Mouse (Mus musculus): Measurements from ENCODE around the gene Lmna.

Gene Lmna

DNA sequence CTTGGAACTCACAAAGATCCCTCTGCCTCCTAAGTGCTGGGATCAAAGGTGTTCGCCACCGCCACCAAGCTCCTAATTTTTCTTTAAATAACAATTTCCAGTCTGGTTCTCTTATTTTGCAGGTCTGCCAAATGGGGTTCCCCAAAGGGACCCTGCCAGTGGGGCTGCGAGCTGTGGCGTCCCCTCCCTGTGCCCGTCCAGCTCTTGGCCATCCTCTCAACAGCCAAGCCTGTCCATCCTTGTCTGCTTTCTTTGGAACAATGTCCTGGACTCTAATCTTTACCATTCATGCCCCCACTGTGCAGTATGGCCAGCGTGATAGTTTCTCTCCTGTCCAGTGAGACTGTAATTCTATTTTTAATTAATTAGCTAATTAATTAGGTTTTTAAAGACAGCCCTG is 11.4 kb upstream of the Lmna start:
- DNase-seq (ENCODE audit: low spot score in 2 of 2): no peak

GRCm38 (mm10) chr3:88520078-88520477 is 10.3 kb upstream of the Lmna start:
- DNase-seq (ENCODE audit: low spot score in 2 of 2): no peak

- DNase-seq (ENCODE audit: low spot score in 2 of 2): no peak
Measured at GRCm38 (mm10) chr3:88518411-88518810, 8.7 kb upstream of the Lmna start.

- no peak for DNase-seq (ENCODE audit: low spot score in 2 of 2)
Measured at GRCm38 (mm10) chr3:88516407-88516806, 6.7 kb upstream of the Lmna start.

GRCm38 (mm10) chr3:88515095-88515386 is 5.3 kb upstream of the Lmna start:
- no peak for DNase-seq (ENCODE audit: low spot score in 2 of 2)

DNA sequence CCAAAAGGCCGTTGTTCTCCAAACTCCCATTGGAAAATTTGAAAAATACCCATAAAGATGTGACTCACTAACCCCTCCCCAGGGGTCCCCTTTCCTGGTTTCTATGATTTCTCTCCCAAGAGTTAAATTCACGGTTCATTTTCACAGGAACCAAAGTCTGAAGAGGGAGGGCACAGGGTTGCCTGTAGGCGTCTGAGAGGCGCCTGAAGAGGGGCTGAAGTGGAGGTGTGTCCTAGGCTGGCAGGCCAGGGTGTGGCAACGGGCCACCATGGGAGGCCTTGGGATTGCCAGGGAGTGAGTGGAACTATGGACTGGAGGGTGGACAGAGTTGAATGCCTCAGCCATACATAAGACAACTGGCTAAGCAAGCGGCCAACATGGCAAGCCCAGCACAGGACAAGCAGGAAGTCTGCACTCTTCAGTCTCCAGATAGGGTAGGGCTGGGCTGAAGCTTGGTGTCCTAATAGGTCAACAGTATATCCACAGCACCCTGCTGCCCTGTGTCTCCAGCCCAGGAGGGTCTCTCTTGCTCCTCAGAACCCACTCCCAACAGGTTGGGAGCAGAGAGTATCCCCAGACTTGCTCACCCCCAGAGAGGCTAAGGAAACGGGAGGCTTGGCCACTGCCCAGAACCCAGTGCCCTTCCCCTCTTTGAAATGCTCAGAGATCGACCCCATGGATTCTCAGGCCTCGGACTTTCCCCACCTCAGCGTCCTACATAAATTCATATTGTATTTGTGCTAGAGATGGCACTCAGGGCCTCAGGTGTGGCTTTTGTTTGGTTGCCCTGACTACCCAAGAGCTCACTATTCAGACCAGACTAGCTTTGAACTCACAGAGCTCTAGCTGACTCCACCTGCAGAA is 4.7 kb upstream of the Lmna start:
- no peak for DNase-seq (ENCODE audit: low spot score in 2 of 2)

DNA sequence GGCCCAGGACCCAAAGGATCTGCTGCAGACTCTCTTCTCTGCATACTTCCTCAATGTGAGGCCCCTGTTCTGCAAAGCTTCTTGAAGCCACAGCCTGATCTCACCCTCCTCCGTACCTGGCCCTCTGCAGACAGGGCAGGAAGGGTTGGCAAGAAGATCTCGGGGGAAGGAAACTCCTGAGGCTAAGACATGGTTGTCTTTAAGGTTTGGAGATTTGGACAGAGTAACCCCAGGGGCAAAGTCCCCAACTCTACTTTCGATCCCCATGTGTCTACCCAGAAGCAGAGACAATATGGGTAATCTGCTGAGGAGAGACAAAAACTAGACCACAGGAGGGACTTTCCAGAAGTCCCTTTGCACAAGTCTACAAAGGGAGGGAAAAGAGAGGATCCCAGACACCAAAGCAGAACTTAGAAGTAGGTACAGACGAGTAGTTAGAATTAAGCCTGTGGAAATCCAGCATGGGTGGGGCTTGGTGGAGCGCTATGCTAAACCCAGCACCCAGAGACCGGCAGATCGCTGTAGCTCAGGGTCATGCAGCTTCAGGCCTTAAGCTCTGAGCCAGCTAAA is 3.9 kb upstream of the Lmna start:
- DNase-seq (ENCODE audit: low spot score in 2 of 2): no peak

DNA sequence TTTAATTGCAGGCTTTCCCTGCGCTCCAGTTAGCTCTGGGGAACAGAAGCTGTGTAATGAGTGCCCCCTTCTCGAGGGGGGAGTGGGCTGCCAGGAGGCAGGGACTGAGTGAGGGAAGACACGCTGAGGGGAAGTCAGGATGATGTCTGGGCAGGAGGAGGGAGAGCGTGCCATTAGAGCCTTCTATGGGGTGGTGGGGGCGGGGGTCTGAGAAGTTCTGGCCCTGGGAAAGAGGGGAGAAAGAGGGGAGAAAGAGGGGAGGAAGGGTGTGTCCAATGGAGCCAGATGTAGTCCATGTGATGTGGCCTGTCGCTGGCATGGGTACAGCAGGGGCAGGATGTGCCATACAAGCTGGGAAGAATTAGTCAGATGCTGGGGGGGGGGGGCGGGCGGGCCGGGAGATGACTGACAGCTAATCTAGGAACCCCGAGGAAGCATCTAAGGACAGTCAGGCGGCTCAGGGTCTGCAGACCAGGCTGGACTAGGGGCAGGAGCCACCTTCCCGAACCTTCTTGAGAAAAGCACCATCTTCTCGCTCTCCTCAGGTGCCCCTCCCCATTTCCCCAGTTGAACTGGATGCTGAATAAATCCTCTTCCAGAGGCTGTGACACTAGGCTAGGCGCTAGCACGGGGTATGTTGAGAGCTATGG is 3.3 kb upstream of the Lmna start:
- DNase-seq (ENCODE audit: low spot score in 2 of 2): no peak

GRCm38 (mm10) chr3:88512141-88512895 is 2.6 kb upstream of the Lmna start:
- DNase-seq (ENCODE audit: low spot score in 2 of 2): no peak

DNA sequence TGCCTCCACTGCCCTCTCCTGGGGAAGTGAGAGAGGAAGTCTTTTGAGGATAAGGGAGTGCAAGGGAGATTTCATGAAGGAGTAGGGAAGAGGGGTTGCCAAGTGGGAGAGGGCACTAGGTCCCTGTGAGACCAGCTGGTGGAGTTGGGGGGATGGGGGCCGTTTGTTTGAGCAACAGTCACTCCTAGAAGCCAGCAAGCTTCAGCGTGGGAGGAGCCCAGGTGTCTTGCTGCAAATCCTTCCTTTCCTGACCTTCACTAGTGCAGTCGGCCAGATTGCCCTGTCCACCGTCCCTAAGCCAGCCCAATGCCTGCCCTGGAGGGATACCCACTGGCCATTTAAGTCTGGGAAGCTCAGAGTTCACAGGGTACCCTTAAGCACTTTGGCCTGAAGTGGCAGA is 1.8 kb upstream of the Lmna start:
- no peak for DNase-seq (ENCODE audit: low spot score in 2 of 2)

DNA sequence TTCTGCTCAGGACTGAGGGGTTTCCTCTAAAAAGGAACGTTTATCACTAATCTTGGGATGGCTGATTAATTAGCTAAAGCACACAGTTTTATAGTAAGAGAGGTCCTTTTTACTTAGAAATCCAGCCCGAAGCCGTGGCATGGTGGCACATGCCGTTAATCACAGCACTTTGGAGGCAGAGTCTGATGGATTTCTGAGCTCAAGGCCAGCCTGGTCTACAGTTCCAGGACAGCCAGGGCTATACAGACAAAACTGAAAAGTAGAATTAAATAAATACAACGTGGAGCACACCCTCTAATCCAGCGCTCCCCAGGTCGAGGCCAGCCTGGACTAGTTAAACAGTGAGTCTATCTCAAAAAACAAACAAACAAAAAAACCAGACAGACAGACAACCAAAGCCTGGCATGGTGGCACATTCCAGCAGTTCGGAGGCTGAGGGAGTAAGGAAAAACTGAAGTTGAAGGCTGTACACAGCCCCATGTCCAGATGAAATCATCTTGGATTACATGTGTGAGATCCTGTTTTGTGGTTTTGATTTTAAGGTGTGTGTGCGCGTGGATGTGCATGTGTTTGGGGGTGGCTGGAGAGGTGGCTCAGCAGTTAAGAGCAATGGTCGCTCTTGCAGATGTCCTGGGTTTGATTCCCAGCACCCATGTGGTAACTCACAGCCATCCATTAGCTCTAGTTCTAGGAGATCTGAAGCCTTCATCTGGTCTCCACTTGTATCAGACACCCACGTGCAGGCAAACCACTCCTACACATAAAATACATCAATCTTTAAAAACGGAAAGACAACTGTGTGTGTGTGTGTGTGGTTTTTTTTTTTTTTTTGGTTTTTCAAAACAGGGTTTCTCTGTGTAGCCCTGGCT is 899 bp upstream of the Lmna start:
- DNase-seq (ENCODE audit: low spot score in 2 of 2): no peak

GRCm38 (mm10) chr3:88509250-88509649 is 506 bp downstream of the Lmna start:
- no peak for DNase-seq (ENCODE audit: low spot score in 2 of 2)

DNA sequence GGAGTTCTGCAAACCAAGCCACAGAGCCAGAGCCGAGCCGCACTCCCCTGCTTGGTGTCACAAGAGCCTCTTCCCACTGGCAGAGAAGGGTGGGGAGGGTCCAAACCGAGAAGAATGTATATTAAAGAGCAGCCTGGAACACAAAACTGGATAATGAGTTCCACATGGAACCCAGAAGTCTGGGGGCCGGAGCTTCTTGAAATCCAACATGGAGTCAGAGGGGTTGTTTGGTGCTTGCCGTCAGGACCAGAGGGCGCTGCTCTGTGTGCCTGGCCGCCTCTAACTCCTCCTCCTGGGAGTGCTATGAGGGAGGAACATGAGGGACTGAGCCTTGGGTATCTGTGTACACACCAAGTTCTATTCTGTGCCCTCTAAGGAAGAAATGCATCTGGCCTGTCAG is 4.0 kb downstream of the Lmna start:
- DNase-seq (ENCODE audit: low spot score in 2 of 2): no peak

DNA sequence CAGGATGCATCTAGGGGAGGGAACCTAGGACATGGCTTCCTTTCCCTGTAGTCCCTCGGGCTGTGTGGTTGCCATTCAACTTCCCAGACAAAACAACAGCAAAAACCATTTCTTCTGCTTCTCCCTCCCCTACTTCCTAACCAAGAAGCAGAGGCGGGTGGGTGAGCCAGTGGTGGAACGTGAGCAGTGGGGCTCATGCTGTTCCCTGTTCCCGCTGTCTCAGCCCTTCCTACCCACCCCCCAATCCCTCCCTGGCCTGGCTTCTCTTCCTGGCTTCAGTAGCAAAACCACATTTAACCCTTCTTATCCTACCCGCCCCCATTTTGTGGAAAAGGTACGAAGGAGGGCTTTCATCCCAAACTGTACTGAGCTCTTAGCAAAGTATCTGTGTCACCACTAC is 4.7 kb downstream of the Lmna start:
- no peak for DNase-seq (ENCODE audit: low spot score in 2 of 2)

DNA sequence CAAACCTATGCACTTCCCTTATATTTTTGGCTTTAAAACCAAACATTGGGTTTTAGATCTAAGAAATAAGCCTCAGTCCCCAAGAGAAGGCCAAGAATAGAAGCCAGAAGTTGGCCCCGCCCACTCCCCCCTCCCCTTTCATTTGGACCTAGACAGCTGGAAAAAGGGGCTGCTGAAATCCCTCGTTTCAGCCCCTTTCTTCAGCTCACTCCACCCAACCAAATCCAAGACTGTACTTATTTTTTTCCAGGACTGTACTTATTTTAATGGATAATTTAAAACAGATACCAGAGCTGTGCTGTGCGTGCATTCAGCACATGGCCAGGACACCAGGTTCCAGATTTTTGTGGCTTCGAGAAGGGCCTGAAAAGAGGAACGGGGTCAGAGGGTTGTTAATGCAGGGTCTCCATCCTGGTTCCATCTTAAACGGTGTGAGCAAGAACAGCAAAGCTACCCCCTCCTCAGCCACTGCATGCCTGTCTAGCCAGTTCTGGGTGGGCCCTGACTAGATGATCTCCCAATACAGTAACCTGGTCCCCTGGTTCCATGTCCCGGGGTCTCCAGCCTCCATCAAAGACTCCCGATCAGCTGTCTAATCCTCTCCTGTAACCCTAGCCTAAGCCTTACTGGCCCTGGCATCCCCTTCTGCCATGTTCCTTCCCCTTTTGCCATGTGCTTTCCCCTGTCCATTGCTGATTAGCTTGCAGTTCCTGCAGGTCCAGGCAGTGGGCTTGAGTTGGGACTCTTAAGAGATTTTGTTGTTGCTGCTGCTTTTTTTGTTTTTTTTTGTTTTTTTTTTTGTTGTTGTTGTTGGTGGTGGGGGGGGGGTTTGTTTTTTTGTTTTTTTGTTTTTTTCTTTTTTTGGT is 5.6 kb downstream of the Lmna start:
- DNase-seq (ENCODE audit: low spot score in 2 of 2): no peak

GRCm38 (mm10) chr3:88503505-88503863 is 6.3 kb downstream of the Lmna start:
- no peak for DNase-seq (ENCODE audit: low spot score in 2 of 2)

DNA sequence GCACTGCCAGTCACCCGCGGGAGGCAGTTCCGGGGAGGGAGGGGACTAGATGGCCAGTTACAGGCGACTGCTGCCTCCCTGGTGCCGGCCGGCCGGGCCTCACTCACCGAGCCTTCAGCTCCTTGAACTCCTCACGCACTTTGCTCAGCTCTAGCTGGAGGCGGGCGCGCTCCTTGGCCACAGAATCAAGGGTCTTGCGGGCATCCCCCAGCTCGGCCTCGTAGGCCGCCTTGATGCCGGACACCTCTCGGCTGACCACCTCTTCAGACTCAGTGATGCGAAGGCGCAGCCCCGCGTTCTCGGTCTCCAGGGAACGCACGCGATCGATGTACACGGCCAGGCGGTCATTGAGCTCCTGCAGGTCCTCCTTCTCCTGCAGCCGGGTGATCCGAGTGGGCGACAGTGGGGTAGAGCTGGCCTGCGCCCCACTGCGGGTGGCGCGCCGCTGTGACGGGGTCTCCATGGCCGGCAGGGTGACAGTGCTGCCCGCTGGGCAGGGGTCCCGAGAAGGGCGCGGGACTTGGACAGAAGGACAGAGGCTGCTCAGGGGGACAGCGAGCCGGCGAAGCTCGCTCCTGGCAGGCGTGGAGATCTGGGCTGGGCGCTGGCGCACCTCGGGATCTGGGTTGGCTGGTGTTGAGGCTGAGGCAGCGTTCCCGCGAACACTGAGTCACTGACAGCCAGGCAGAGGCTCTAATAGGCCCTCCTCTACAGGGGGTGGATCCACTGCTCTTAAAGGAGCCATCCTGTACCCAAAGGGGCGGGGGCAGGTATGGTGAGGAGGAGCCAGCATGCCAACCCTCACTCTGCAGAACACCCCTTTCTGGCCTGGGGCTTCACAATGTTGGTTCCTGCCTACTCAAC is 6.9 kb downstream of the Lmna start:
- DNase-seq (ENCODE audit: low spot score in 2 of 2): no peak

DNA sequence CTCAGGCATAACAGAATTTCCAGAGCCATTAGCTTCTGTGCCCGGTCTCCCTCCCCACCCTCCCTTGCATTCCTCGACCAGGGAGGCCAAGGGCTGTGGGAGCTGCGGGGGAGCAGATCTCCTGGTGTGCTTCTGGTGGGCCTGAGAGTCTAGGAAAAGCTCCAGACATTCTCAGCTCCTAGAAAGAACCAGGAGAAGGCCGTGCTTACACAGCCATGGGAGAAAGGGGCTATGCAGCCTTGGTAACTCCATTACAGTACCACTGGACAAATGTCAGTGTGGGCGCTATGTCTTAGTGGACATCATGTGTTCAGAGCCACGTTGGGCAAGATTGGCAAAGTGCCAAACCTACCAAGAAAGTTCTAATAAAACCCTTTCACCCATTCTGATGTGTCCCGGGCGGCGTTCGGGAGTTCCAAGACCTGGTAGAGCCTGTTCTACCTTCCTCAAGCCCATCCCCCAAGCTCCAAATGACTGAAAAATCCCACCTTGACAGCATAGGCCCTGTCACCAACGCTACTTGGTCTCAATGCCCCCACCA is 7.7 kb downstream of the Lmna start:
- DNase-seq (ENCODE audit: low spot score in 2 of 2): no peak

GRCm38 (mm10) chr3:88501366-88502030 is 8.3 kb downstream of the Lmna start:
- no peak for DNase-seq (ENCODE audit: low spot score in 2 of 2)

Measured in thymus, postnatal 10 days (tissue).